Mouse (Mus musculus) CH12.LX (cell line): ENCODE measurements around the gene Cplane1.

Source experiments
- BHLHE40 ChIP-seq: IDR thresholded peaks from 2 replicates; pipeline ENCODE4 v1.6.1; 2011; ENCODE audit warnings: mild to moderate bottlenecking, low read depth, low read length, improper control_type of control experiment
- CTCF ChIP-seq, 2 experiments: IDR thresholded peaks in 1 of 2; conservative IDR thresholded peaks in 1 of 2; 2 replicates each; pipeline ENCODE4 v1.5.1; 2011 to 2012; ENCODE audit warnings: low read depth in 2 of 2, low read length in 2 of 2, improper control_type of control experiment in 1 of 2, inconsistent platforms in 1 of 2, mild to moderate bottlenecking in 1 of 2, moderate library complexity in 1 of 2
- HCFC1 ChIP-seq: IDR thresholded peaks from 2 replicates; pipeline ENCODE4 v1.6.1; 2012; ENCODE audit warnings: low read depth, mild to moderate bottlenecking, inconsistent platforms, low read length, improper control_type of control experiment
- JUN ChIP-seq: IDR thresholded peaks from 2 replicates; pipeline ENCODE4 v1.6.1; 2011; ENCODE audit warnings: low read depth, mild to moderate bottlenecking, low read length, improper control_type of control experiment, moderate library complexity; ENCODE audit not compliant: insufficient read depth
- MAFK ChIP-seq: IDR thresholded peaks from 2 replicates; pipeline ENCODE4 v1.6.1; 2011; ENCODE audit warnings: low read length, improper control_type of control experiment; ENCODE audit not compliant: insufficient replicate concordance
- POLR2A ChIP-seq: IDR thresholded peaks from 2 replicates; pipeline ENCODE4 v1.6.1; 2011; ENCODE audit warnings: low read depth, mild to moderate bottlenecking, improper control_type of control experiment, low read length
- USF1 ChIP-seq: IDR thresholded peaks from 2 replicates; pipeline ENCODE4 v1.6.1; 2014; ENCODE audit warnings: low read depth, mild to moderate bottlenecking, inconsistent platforms, low read length, improper control_type of control experiment
- ZC3H11A ChIP-seq: IDR thresholded peaks from 2 replicates; pipeline ENCODE4 v1.6.1; 2012; ENCODE audit warnings: low read depth, mild to moderate bottlenecking, inconsistent platforms, low read length, improper control_type of control experiment

DNA sequence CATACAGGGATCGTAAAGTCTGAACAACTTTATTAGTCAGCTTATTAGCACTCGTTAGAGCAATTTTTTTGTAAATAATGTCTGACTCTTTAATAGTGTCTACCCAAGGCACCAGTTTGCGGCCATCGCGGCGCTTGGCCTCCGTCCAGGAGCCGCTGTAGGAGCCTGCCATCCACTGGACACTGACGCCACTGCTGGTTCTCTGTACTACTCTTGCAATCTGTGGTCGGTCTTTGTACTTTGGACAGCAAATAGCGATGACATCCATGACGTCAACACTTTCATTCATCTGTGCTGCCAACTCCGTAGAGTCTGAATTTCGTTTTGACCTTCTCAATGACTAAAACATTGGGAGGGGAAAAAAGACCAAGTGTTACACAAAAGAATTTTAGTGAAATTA lies 122.3 kb downstream of the Cplane1 start:
- no peak for TF ChIP-seq POLR2A
- no peak for TF ChIP-seq MAFK
- TF ChIP-seq CTCF (conservative IDR thresholded peaks at IDR 0.05 in 1 of 2, IDR thresholded peaks at IDR 0.05 in 1 of 2; ENCODE audit: low read depth in 2 of 2, low read length in 2 of 2) = no peak
- TF ChIP-seq HCFC1 = no peak
- TF ChIP-seq ZC3H11A = no peak
- TF ChIP-seq USF1 = no peak
- TF ChIP-seq JUN = no peak
- no peak for TF ChIP-seq BHLHE40
